Mouse (Mus musculus): ENCODE results near the gene Sim1.
A peak's percentile ranks its signal among the peaks of the same experiment; 100 is the strongest.

GRCm38 (mm10) chr10:50915607-50916006, 21.1 kb downstream of the Sim1 start:
- TF ChIP-seq CTCF (IDR thresholded peaks at IDR 0.05; ENCODE audit: low read depth, low read length), result peak; percentile 58
- no peak for TF ChIP-seq POLR2A (IDR thresholded peaks at IDR 0.05; ENCODE audit: insufficient read depth, low read length)
- no peak for TF ChIP-seq EP300 (IDR thresholded peaks at IDR 0.05; ENCODE audit: insufficient read depth, low read depth, low read length)
